Mouse (Mus musculus) G1E (cell line): Measurements from ENCODE around the gene Gm20532.

ENCODE experiments used
- CTCF ChIP-seq: IDR thresholded peaks from 2 replicates; pipeline ENCODE4 v1.5.1; 2012; ENCODE audit warnings: low read depth, low read length, inconsistent platforms, mixed read lengths
- GATA1 ChIP-seq: IDR thresholded peaks from 2 replicates; pipeline ENCODE4 v1.6.1; 2012; ENCODE audit warnings: borderline replicate concordance, low read length, inconsistent platforms, mixed read lengths
- GATA2 ChIP-seq: IDR thresholded peaks from 2 replicates; pipeline ENCODE4 v1.6.1; 2012; ENCODE audit warnings: low read depth, low read length, inconsistent platforms, borderline replicate concordance
- POLR2AphosphoS5 ChIP-seq: IDR thresholded peaks from 2 replicates; pipeline ENCODE4 v1.6.1; 2012; ENCODE audit warnings: low read depth, low read length, inconsistent platforms; ENCODE audit not compliant: insufficient replicate concordance

- TF ChIP-seq GATA1 (no peak), CTCF (no peak), GATA2 (no peak), POLR2AphosphoS5 (no peak)
These were observed 4.5 kb downstream of the Gm20532 start for GRCm38 (mm10) chr2:26590962-26591361.
